Mouse (Mus musculus): ENCODE measurements around the gene Dpp8. TPM values are rescaled to one million over a fixed set of nuclear protein-coding genes. Genes with fewer than 3 reads are reported as not detected.
"Not testable (repeated sequence)": the region's sequence is repeated elsewhere in the genome, so short reads cannot be mapped to it uniquely, and the experiment has no call there.

The Dpp8 gene
- polyA plus RNA-seq, 1 experiment from 2014 or later, result 38.3 TPM

- 90% methylated on average over 3 of the region's 3 CpGs for WGBS
- no peak overlapping the region for H3K27ac ChIP-seq
- no peaks in the 10 kb centered on the region for H3K36me3 ChIP-seq
- no peak overlapping the region for H3K4me3 ChIP-seq
- no peak overlapping the region for H3K9ac ChIP-seq
- no peak for ATAC-seq (ENCODE audit: insufficient number of reproducible peaks, low FRiP score, low TSS enrichment, low read depth)
- H3K9me3 ChIP-seq, result no peaks in the 10 kb centered on the region
- H3K27me3 ChIP-seq, result no peaks in the 10 kb centered on the region
- H3K4me2 ChIP-seq, result no peak overlapping the region
- peaks cover 20% of the 10 kb centered on the region for H3K4me1 ChIP-seq
Observed at GRCm38 (mm10) chr9:65023447-65023846, 8.8 kb upstream of the Dpp8 start.

GRCm38 (mm10) chr9:65027241-65027640 lies 5.0 kb upstream of the Dpp8 start:
- H3K9ac ChIP-seq, result no peak overlapping the region
- ATAC-seq (ENCODE audit: insufficient number of reproducible peaks, low FRiP score, low TSS enrichment, low read depth), result no peak
- no peaks in the 10 kb centered on the region for H3K27me3 ChIP-seq
- no peak overlapping the region for H3K4me3 ChIP-seq
- H3K4me2 ChIP-seq, result no peak overlapping the region
- 73% methylated on average over 7 of the region's 7 CpGs for WGBS
- H3K27ac ChIP-seq, result no peak overlapping the region
- peaks cover 4% of the 10 kb centered on the region for H3K4me1 ChIP-seq
- H3K9me3 ChIP-seq, result no peaks in the 10 kb centered on the region
- H3K36me3 ChIP-seq, result no peaks in the 10 kb centered on the region

GRCm38 (mm10) chr9:65028313-65028712 lies 3.9 kb upstream of the Dpp8 start:
- H3K4me3 ChIP-seq, result no peak overlapping the region
- H3K27ac ChIP-seq, result no peak overlapping the region
- H3K9ac ChIP-seq, result no peak overlapping the region
- no peaks in the 10 kb centered on the region for H3K27me3 ChIP-seq
- H3K36me3 ChIP-seq, result no peaks in the 10 kb centered on the region
- no peaks in the 10 kb centered on the region for H3K9me3 ChIP-seq
- WGBS, result 82% methylated on average over 5 of the region's 5 CpGs
- peaks cover 8% of the 10 kb centered on the region for H3K4me1 ChIP-seq
- no peak overlapping the region for H3K4me2 ChIP-seq
- ATAC-seq (ENCODE audit: insufficient number of reproducible peaks, low FRiP score, low TSS enrichment, low read depth), result no peak

- not testable (repeated sequence) for H3K9ac ChIP-seq; H3K27ac ChIP-seq; ATAC-seq (ENCODE audit: insufficient number of reproducible peaks, low FRiP score, low TSS enrichment, low read depth); H3K27me3 ChIP-seq; H3K36me3 ChIP-seq; H3K4me2 ChIP-seq; H3K4me3 ChIP-seq; H3K9me3 ChIP-seq
- WGBS, result 65% methylated on average over 5 of the region's 5 CpGs
- H3K4me1 ChIP-seq, result peaks cover 11% of the 10 kb centered on the region
Observed at GRCm38 (mm10) chr9:65031355-65031754, 859 bp upstream of the Dpp8 start.

- WGBS, result 42% methylated on average over 4 of the region's 4 CpGs
- H3K27me3 ChIP-seq, result no peaks in the 10 kb centered on the region
- H3K4me2 ChIP-seq, result 0 out of 2 replicates have a peak overlapping the region, but pooled peaks have one; percentile 17
- H3K4me3 ChIP-seq, result peak overlapping the region; percentile 99
- H3K4me1 ChIP-seq, result peaks cover 13% of the 10 kb centered on the region
- peaks cover 7% of the 10 kb centered on the region; the same call in 1 of the 2 replicates for H3K36me3 ChIP-seq
- no peak for ATAC-seq (ENCODE audit: insufficient number of reproducible peaks, low FRiP score, low TSS enrichment, low read depth)
- no peak overlapping the region for H3K27ac ChIP-seq
- H3K9ac ChIP-seq, result no peak overlapping the region
- no peaks in the 10 kb centered on the region for H3K9me3 ChIP-seq
Observed at GRCm38 (mm10) chr9:65031894-65032268, 333 bp upstream of the Dpp8 start.

GRCm38 (mm10) chr9:65036456-65036855 lies 4.2 kb downstream of the Dpp8 start:
- 65% methylated on average over 1 of the region's 1 CpGs for WGBS
- H3K4me1 ChIP-seq, result peaks cover 14% of the 10 kb centered on the region
- no peak overlapping the region for H3K4me3 ChIP-seq
- H3K9ac ChIP-seq, result no peak overlapping the region
- no peak for ATAC-seq (ENCODE audit: insufficient number of reproducible peaks, low FRiP score, low TSS enrichment, low read depth)
- H3K36me3 ChIP-seq, result peaks cover 44% of the 10 kb centered on the region
- H3K27me3 ChIP-seq, result no peaks in the 10 kb centered on the region
- H3K9me3 ChIP-seq, result no peaks in the 10 kb centered on the region
- H3K4me2 ChIP-seq, result no peak overlapping the region
- H3K27ac ChIP-seq, result no peak overlapping the region

GRCm38 (mm10) chr9:65036861-65037260 lies 4.6 kb downstream of the Dpp8 start:
- Histone ChIP-seq H3K9me3 (no peaks in the 10 kb centered on the region), H3K27me3 (no peaks in the 10 kb centered on the region), H3K4me2 (no peak overlapping the region), H3K36me3 (peaks cover 48% of the 10 kb centered on the region), H3K4me1 (peaks cover 13% of the 10 kb centered on the region), H3K4me3 (no peak overlapping the region), H3K27ac (peak overlapping the region; percentile 29; the same call in 1 of the 2 replicates), H3K9ac (no peak overlapping the region)
- WGBS, result 67% methylated on average over 8 of the region's 8 CpGs
- no peak for ATAC-seq (ENCODE audit: insufficient number of reproducible peaks, low FRiP score, low TSS enrichment, low read depth)

- no peaks in the 10 kb centered on the region for H3K27me3 ChIP-seq
- ATAC-seq (ENCODE audit: insufficient number of reproducible peaks, low FRiP score, low TSS enrichment, low read depth), result no peak
- no peak overlapping the region for H3K4me2 ChIP-seq
- no peaks in the 10 kb centered on the region for H3K9me3 ChIP-seq
- H3K9ac ChIP-seq, result no peak overlapping the region
- H3K27ac ChIP-seq, result no peak overlapping the region
- peaks cover 78% of the 10 kb centered on the region for H3K36me3 ChIP-seq
- H3K4me1 ChIP-seq, result peaks cover 3% of the 10 kb centered on the region; the same call in 1 of the 2 replicates
- no peak overlapping the region for H3K4me3 ChIP-seq
- WGBS, result 93% methylated on average over 5 of the region's 5 CpGs
Observed at GRCm38 (mm10) chr9:65041430-65041829, 9.2 kb downstream of the Dpp8 start.

- no peak for ATAC-seq (ENCODE audit: insufficient number of reproducible peaks, low FRiP score, low TSS enrichment, low read depth)
- Histone ChIP-seq H3K9ac (no peak overlapping the region), H3K27ac (no peak overlapping the region), H3K4me3 (no peak overlapping the region), H3K4me2 (no peak overlapping the region), H3K9me3 (no peaks in the 10 kb centered on the region), H3K36me3 (peaks cover 84% of the 10 kb centered on the region), H3K4me1 (no peaks in the 10 kb centered on the region), H3K27me3 (no peaks in the 10 kb centered on the region)
- 83% methylated on average over 1 of the region's 1 CpGs for WGBS
Observed at GRCm38 (mm10) chr9:65046993-65047392, 14.8 kb downstream of the Dpp8 start.

- 70% methylated on average over 5 of the region's 5 CpGs for WGBS
- Histone ChIP-seq H3K36me3 (peaks cover 82% of the 10 kb centered on the region), H3K27me3 (no peaks in the 10 kb centered on the region), H3K4me1 (no peaks in the 10 kb centered on the region), H3K4me3 (no peak overlapping the region), H3K9ac (no peak overlapping the region), H3K9me3 (no peaks in the 10 kb centered on the region), H3K4me2 (no peak overlapping the region), H3K27ac (no peak overlapping the region)
- ATAC-seq (ENCODE audit: insufficient number of reproducible peaks, low FRiP score, low TSS enrichment, low read depth), result no peak
Observed at GRCm38 (mm10) chr9:65049422-65049821, 17.2 kb downstream of the Dpp8 start.

- Histone ChIP-seq H3K27ac (no peak overlapping the region), H3K4me1 (no peaks in the 10 kb centered on the region), H3K4me3 (no peak overlapping the region), H3K27me3 (no peaks in the 10 kb centered on the region), H3K9ac (no peak overlapping the region), H3K36me3 (peaks cover 77% of the 10 kb centered on the region), H3K4me2 (no peak overlapping the region), H3K9me3 (no peaks in the 10 kb centered on the region)
- ATAC-seq (ENCODE audit: insufficient number of reproducible peaks, low FRiP score, low TSS enrichment, low read depth), result no peak
- WGBS, result 96% methylated on average over 3 of the region's 3 CpGs
Observed at GRCm38 (mm10) chr9:65050981-65051380, 18.8 kb downstream of the Dpp8 start.

GRCm38 (mm10) chr9:65064251-65064650 lies 32.0 kb downstream of the Dpp8 start:
- Histone ChIP-seq H3K9me3 (no peaks in the 10 kb centered on the region), H3K4me2 (no peak overlapping the region), H3K9ac (no peak overlapping the region), H3K4me3 (no peak overlapping the region), H3K36me3 (peaks cover 77% of the 10 kb centered on the region), H3K27me3 (no peaks in the 10 kb centered on the region), H3K27ac (no peak overlapping the region), H3K4me1 (no peaks in the 10 kb centered on the region)
- 91% methylated on average over 7 of the region's 7 CpGs for WGBS
- ATAC-seq (ENCODE audit: insufficient number of reproducible peaks, low FRiP score, low TSS enrichment, low read depth), result no peak

GRCm38 (mm10) chr9:65070587-65070986 lies 38.4 kb downstream of the Dpp8 start:
- no peak for ATAC-seq (ENCODE audit: insufficient number of reproducible peaks, low FRiP score, low TSS enrichment, low read depth)
- Histone ChIP-seq H3K27me3 (no peaks in the 10 kb centered on the region), H3K27ac (no peak overlapping the region), H3K9ac (no peak overlapping the region), H3K9me3 (no peaks in the 10 kb centered on the region), H3K4me1 (no peaks in the 10 kb centered on the region), H3K4me3 (no peak overlapping the region), H3K36me3 (peaks cover 77% of the 10 kb centered on the region), H3K4me2 (no peak overlapping the region)
- 87% methylated on average over 3 of the region's 3 CpGs for WGBS

All from limb, embryonic 15.5 days (tissue).